Mouse (Mus musculus) G1E (cell line): ENCODE results near the gene Cep135. TPM values are rescaled to one million over a fixed set of nuclear protein-coding genes. Genes with fewer than 3 reads are reported as not detected.

ENCODE experiments used
- ATAC-seq: 2 replicates; pipeline ENCODE4 v1.8.0; 2016; ENCODE audit warnings: mild to moderate bottlenecking; ENCODE audit not compliant: insufficient number of reproducible peaks, poor library complexity, low FRiP score, severe bottlenecking; ENCODE audit errors: extremely low read depth
- DNase-seq: peaks from one replicate; pipeline ENCODE4 v3.0.0; 2012; ENCODE audit warnings: low spot score
- H3K27me3 ChIP-seq: 2 replicates; pipeline ENCODE4 v1.6.1; 2012; ENCODE audit warnings: mild to moderate bottlenecking, low read length, inconsistent platforms; ENCODE audit not compliant: insufficient read depth
- H3K36me3 ChIP-seq: replicated peaks from 2 replicates; pipeline ENCODE3; 2012; ENCODE audit warnings: mild to moderate bottlenecking, inconsistent platforms
- H3K4me1 ChIP-seq: 2 replicates; pipeline ENCODE4 v1.6.1; 2012; ENCODE audit warnings: low read depth, low read length, inconsistent platforms, mixed read lengths; ENCODE audit not compliant: insufficient read depth
- H3K4me3 ChIP-seq: 2 replicates; pipeline ENCODE4 v1.5.1; 2012; ENCODE audit warnings: low read depth, mild to moderate bottlenecking, inconsistent platforms, low read length, moderate library complexity, mixed read lengths
- H3K9me3 ChIP-seq: replicated peaks from 2 replicates; pipeline ENCODE4 v1.6.1; 2012; ENCODE audit warnings: inconsistent platforms
- CTCF ChIP-seq: IDR thresholded peaks from 2 replicates; pipeline ENCODE4 v1.5.1; 2012; ENCODE audit warnings: low read depth, low read length, inconsistent platforms, mixed read lengths
- GATA1 ChIP-seq: IDR thresholded peaks from 2 replicates; pipeline ENCODE4 v1.6.1; 2012; ENCODE audit warnings: borderline replicate concordance, low read length, inconsistent platforms, mixed read lengths
- GATA2 ChIP-seq: IDR thresholded peaks from 2 replicates; pipeline ENCODE4 v1.6.1; 2012; ENCODE audit warnings: low read depth, low read length, inconsistent platforms, borderline replicate concordance
- POLR2AphosphoS5 ChIP-seq: IDR thresholded peaks from 2 replicates; pipeline ENCODE4 v1.6.1; 2012; ENCODE audit warnings: low read depth, low read length, inconsistent platforms; ENCODE audit not compliant: insufficient replicate concordance
- TAL1 ChIP-seq: conservative IDR thresholded peaks from 2 replicates; pipeline ENCODE4 v1.6.1; 2012; ENCODE audit warnings: low read depth, low read length, inconsistent platforms, mixed read lengths
- polyA plus RNA-seq: library from polyadenylated mRNA; stranded (reverse); fragments of >175 nt; gene quantifications from 2 replicates; pipeline ENCODE4 v1.2.3, GENCODE M21; 2012
- total RNA-seq, 2 experiments: library from RNA; stranded (forward) in 1 of 2; stranded (reverse) in 1 of 2; fragments of 200-1000 nt in 1 of 2; fragments of >200 nt in 1 of 2; fragmentation: Nextera tagmentation in 1 of 2; gene quantifications; 2 replicates each; pipeline ENCODE4 v1.2.3; 2014 to 2017

Gene Cep135
- total and polyA plus RNA-seq, 3 experiments: 3.6 to 21.4 (median 21.4) TPM

GRCm38 (mm10) chr5:76666026-76666756, 77.7 kb downstream of the Cep135 start:
- Histone ChIP-seq H3K4me3 (no peak overlapping the region), H3K9me3 (peaks cover 2% of the 10 kb centered on the region), H3K4me1 (peaks cover 33% of the 10 kb centered on the region), H3K36me3 (peaks cover 67% of the 10 kb centered on the region), H3K27me3 (no peaks in the 10 kb centered on the region)
- DNase-seq: no peak
- no peak for ATAC-seq
- no peak for TF ChIP-seq CTCF
- TF ChIP-seq GATA1: no peak
- no peak for TF ChIP-seq GATA2
- TF ChIP-seq TAL1: no peak
- TF ChIP-seq POLR2AphosphoS5: no peak

- ATAC-seq: no peak
- Histone ChIP-seq H3K4me1 (peaks cover 26% of the 10 kb centered on the region), H3K36me3 (peaks cover 67% of the 10 kb centered on the region), H3K27me3 (no peaks in the 10 kb centered on the region), H3K4me3 (no peak overlapping the region), H3K9me3 (peaks cover 2% of the 10 kb centered on the region)
- no peak for DNase-seq
- TF ChIP-seq TAL1: no peak
- TF ChIP-seq GATA2: no peak
- no peak for TF ChIP-seq CTCF
- no peak for TF ChIP-seq GATA1
- no peak for TF ChIP-seq POLR2AphosphoS5
These were observed 79.6 kb downstream of the Cep135 start for GRCm38 (mm10) chr5:76668118-76668517.

- H3K4me1 ChIP-seq: peaks cover 26% of the 10 kb centered on the region
These were observed 80.0 kb downstream of the Cep135 start for GRCm38 (mm10) chr5:76668547-76668946.

GRCm38 (mm10) chr5:76670183-76670582, 81.7 kb downstream of the Cep135 start:
- peaks cover 38% of the 10 kb centered on the region for H3K4me1 ChIP-seq
- TF ChIP-seq TAL1: no peak
- TF ChIP-seq CTCF: no peak
- no peak for TF ChIP-seq GATA2
- TF ChIP-seq POLR2AphosphoS5: no peak
- no peak for TF ChIP-seq GATA1
- DNase-seq: no peak

More at GRCm38 (mm10) chr5:76668547-76668946, 80.0 kb downstream of the Cep135 start:
- H3K36me3 ChIP-seq: peaks cover 68% of the 10 kb centered on the region
- H3K4me3 ChIP-seq: no peak overlapping the region
- peaks cover 2% of the 10 kb centered on the region for H3K9me3 ChIP-seq
- DNase-seq: no peak
- no peak for TF ChIP-seq POLR2AphosphoS5
- TF ChIP-seq GATA2: no peak
- no peak for TF ChIP-seq TAL1
- TF ChIP-seq GATA1: no peak
- no peak for TF ChIP-seq CTCF
- no peaks in the 10 kb centered on the region for H3K27me3 ChIP-seq
- ATAC-seq: no peak

GRCm38 (mm10) chr5:76674022-76674653, 85.6 kb downstream of the Cep135 start:
- no peak overlapping the region for H3K4me3 ChIP-seq
- H3K27me3 ChIP-seq: no peaks in the 10 kb centered on the region
- H3K4me1 ChIP-seq: peaks cover 39% of the 10 kb centered on the region
- TF ChIP-seq GATA1: no peak
- TF ChIP-seq POLR2AphosphoS5: no peak
- no peak for TF ChIP-seq TAL1
- no peak for TF ChIP-seq GATA2
- no peak for TF ChIP-seq CTCF
- H3K36me3 ChIP-seq: peaks cover 74% of the 10 kb centered on the region
- peaks cover 2% of the 10 kb centered on the region; the same call in 1 of the 2 replicates for H3K9me3 ChIP-seq
- DNase-seq: no peak
- no peak for ATAC-seq

More at GRCm38 (mm10) chr5:76670183-76670582, 81.7 kb downstream of the Cep135 start:
- H3K36me3 ChIP-seq: peaks cover 75% of the 10 kb centered on the region
- ATAC-seq: no peak
- no peaks in the 10 kb centered on the region for H3K27me3 ChIP-seq
- peaks cover 5% of the 10 kb centered on the region for H3K9me3 ChIP-seq
- H3K4me3 ChIP-seq: no peak overlapping the region

GRCm38 (mm10) chr5:76675369-76675768, 86.9 kb downstream of the Cep135 start:
- ATAC-seq (no peak), DNase-seq (no peak)
- Histone ChIP-seq H3K9me3 (peaks cover 2% of the 10 kb centered on the region; the same call in 1 of the 2 replicates), H3K27me3 (no peaks in the 10 kb centered on the region), H3K36me3 (peaks cover 70% of the 10 kb centered on the region), H3K4me1 (peaks cover 36% of the 10 kb centered on the region), H3K4me3 (no peak overlapping the region)
- no peak for TF ChIP-seq POLR2AphosphoS5
- no peak for TF ChIP-seq TAL1
- TF ChIP-seq GATA2: no peak
- no peak for TF ChIP-seq CTCF
- no peak for TF ChIP-seq GATA1
